ENCODE assay signal across 18 mouse cellular contexts in the genomic region with DNA sequence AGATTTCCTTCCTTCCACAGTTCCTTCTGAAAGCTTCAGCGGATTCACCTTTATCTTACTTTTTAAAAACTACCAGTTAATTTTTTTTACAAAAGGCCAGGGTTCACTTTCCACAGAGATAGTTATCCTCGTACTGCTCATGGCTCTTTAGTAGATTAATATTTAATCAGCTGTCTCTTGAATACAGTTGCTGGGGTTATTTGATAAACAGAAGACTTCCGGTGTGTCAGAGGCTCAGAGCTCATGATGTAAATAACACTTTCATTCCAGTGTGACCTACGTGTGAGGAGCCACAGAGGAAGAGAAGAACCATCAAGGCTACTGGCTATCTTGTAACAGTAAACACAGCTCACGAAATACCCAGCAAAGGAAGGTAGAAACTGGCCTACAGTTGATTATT. TPM values are rescaled to one million over a fixed set of nuclear protein-coding genes. Genes with fewer than 3 reads are reported as not detected.
A peak's percentile ranks its signal among the peaks of the same experiment; 100 is the strongest.
DNase-seq lines count a peak whose midpoint lies in the region; ATAC-seq and TF ChIP-seq lines count a peak whose summit lies in the region.
"Had no signal": no experiment of that assay in that cellular context is flagged by ENCODE, and none has a peak within 500 bp of the region (broad histone marks: within the 10 kb centered on the region; RNA-seq: fewer than 3 reads in every experiment).

No protein-coding gene starts in this region.

- ATAC-seq in lung, embryonic 14.5 days (ENCODE audit: insufficient read depth): no peak
- ATAC-seq in intestine, embryonic 16.5 days: peak; percentile 72
- peak; percentile 75 for ATAC-seq in liver, embryonic 16.5 days (ENCODE audit: low read depth)
- ATAC-seq: hindbrain, postnatal 0 days had no signal

- H3K27me3 ChIP-seq in heart, embryonic 10.5 days (ENCODE audit: insufficient read depth, poor library complexity, severe bottlenecking): no peaks in the 10 kb centered on the region
- H3K27me3 ChIP-seq in lung, embryonic 14.5 days (ENCODE audit: insufficient read depth, low read length): no peaks in the 10 kb centered on the region
- no peaks in the 10 kb centered on the region for H3K27me3 ChIP-seq in intestine, embryonic 16.5 days (replicated peaks; ENCODE audit: control insufficient read depth, insufficient read depth, low read length)
- H3K27me3 ChIP-seq in liver, embryonic 16.5 days (ENCODE audit: control insufficient read depth, insufficient read depth, low read depth, low read length): no peaks in the 10 kb centered on the region
- H3K27me3 ChIP-seq: forebrain, embryonic 12.5 days; heart, embryonic 15.5 days; lung, embryonic 15.5 days had no signal

- 0 out of 2 replicates have a peak overlapping the region, but pooled peaks have one; percentile 29 for H3K27ac ChIP-seq in heart, embryonic 10.5 days
- no peak overlapping the region for H3K27ac ChIP-seq in lung, embryonic 14.5 days (ENCODE audit: low read depth)
- H3K27ac ChIP-seq in intestine, embryonic 16.5 days (ENCODE audit: low read length): peak overlapping the region; percentile 58
- H3K27ac ChIP-seq in liver, embryonic 16.5 days (ENCODE audit: low read length): peak overlapping the region; percentile 57
- H3K27ac ChIP-seq: forebrain, embryonic 12.5 days; heart, adult 2 months; heart, embryonic 15.5 days; hindbrain, postnatal 0 days; lung, embryonic 15.5 days had no signal

- whole genome bisulfite sequencing in heart, embryonic 10.5 days: 61% methylated on average over 5 of the region's 5 CpGs
- 21% methylated on average over 5 of the region's 5 CpGs for WGBS in lung, embryonic 14.5 days
- 36% methylated on average over 5 of the region's 5 CpGs for WGBS in intestine, embryonic 16.5 days
- 30% methylated on average over 5 of the region's 5 CpGs for WGBS in liver, embryonic 16.5 days (ENCODE audit: insufficient replicate concordance)

- H3K36me3 ChIP-seq in heart, embryonic 10.5 days: no peaks in the 10 kb centered on the region
- no peaks in the 10 kb centered on the region for H3K36me3 ChIP-seq in lung, embryonic 14.5 days (ENCODE audit: insufficient read depth)
- no peaks in the 10 kb centered on the region for H3K36me3 ChIP-seq in intestine, embryonic 16.5 days (ENCODE audit: control insufficient read depth, insufficient read depth, low read length)
- no peaks in the 10 kb centered on the region for H3K36me3 ChIP-seq in liver, embryonic 16.5 days (ENCODE audit: control insufficient read depth, insufficient read depth)
- H3K36me3 ChIP-seq: embryonic facial prominence, embryonic 10.5 days; heart, embryonic 15.5 days; lung, embryonic 15.5 days had no signal

- no peak for DNase-seq in heart, embryonic 10.5 days (ENCODE audit: low spot score)
- no peak for DNase-seq in heart, postnatal 4 days
- DNase-seq in lung, embryonic 14.5 days: peak; percentile 32
- DNase-seq in lung, postnatal 14 days: no peak
- DNase-seq in frontal cortex, postnatal 14 days (ENCODE audit: low spot score in 2 of 2): no peak
- no peak for DNase-seq in ovary, postnatal 14 days (ENCODE audit: low spot score)
- DNase-seq: adrenal gland, adult 2 months; cerebellum, adult 8-10 months; gastrocnemius, postnatal 25 days; heart, adult 2 months; thymus, postnatal 14 days had no signal

- no peak overlapping the region for H3K9ac ChIP-seq in lung, embryonic 14.5 days
- no peak overlapping the region for H3K9ac ChIP-seq in intestine, embryonic 16.5 days (ENCODE audit: low read depth, low read length)
- no peak overlapping the region for H3K9ac ChIP-seq in liver, embryonic 16.5 days (ENCODE audit: low read depth, low read length)
- H3K9ac ChIP-seq: forebrain, embryonic 12.5 days; heart, embryonic 15.5 days; lung, embryonic 15.5 days had no signal

- no peak overlapping the region for H3K4me3 ChIP-seq in heart, embryonic 10.5 days
- no peak overlapping the region for H3K4me3 ChIP-seq in lung, embryonic 14.5 days (ENCODE audit: low read depth, low read length)
- H3K4me3 ChIP-seq in intestine, embryonic 16.5 days (ENCODE audit: low read length): no peak overlapping the region
- no peak overlapping the region for H3K4me3 ChIP-seq in liver, embryonic 16.5 days (ENCODE audit: low read depth, low read length)
- H3K4me3 ChIP-seq: embryonic facial prominence, embryonic 10.5 days; forebrain, embryonic 12.5 days; heart, adult 2 months; heart, embryonic 15.5 days; lung, embryonic 15.5 days had no signal

- peaks cover 8% of the 10 kb centered on the region; the same call in 1 of the 2 replicates for H3K4me1 ChIP-seq in heart, embryonic 10.5 days
- H3K4me1 ChIP-seq in lung, embryonic 14.5 days (ENCODE audit: insufficient read depth): 0 out of 2 replicates have a peak, but pooled peaks cover 3% of the 10 kb centered on the region
- peaks cover 6% of the 10 kb centered on the region; the same call in 1 of the 2 replicates for H3K4me1 ChIP-seq in intestine, embryonic 16.5 days (ENCODE audit: control insufficient read depth, insufficient read depth, low read length)
- no peaks in the 10 kb centered on the region for H3K4me1 ChIP-seq in liver, embryonic 16.5 days (ENCODE audit: control insufficient read depth, low read depth, low read length)
- H3K4me1 ChIP-seq: forebrain, embryonic 12.5 days had no signal

- no peak for TF ChIP-seq CTCF in lung, embryonic 14.5 days (IDR thresholded peaks at IDR 0.05; ENCODE audit: low read depth)

- H3K4me2 ChIP-seq in lung, embryonic 14.5 days: no peak overlapping the region
- 0 out of 2 replicates have a peak overlapping the region, but pooled peaks have one; percentile 7 for H3K4me2 ChIP-seq in intestine, embryonic 16.5 days (ENCODE audit: low read depth, low read length)
- H3K4me2 ChIP-seq in liver, embryonic 16.5 days (ENCODE audit: low read depth, low read length): no peak overlapping the region
- H3K4me2 ChIP-seq: forebrain, embryonic 12.5 days; heart, embryonic 15.5 days; lung, embryonic 15.5 days had no signal

- H3K9me3 ChIP-seq in heart, embryonic 10.5 days: no peaks in the 10 kb centered on the region
- H3K9me3 ChIP-seq in lung, embryonic 14.5 days (ENCODE audit: low read depth, low read length): no peaks in the 10 kb centered on the region
- H3K9me3 ChIP-seq in intestine, embryonic 16.5 days (ENCODE audit: control insufficient read depth, low read length): no peaks in the 10 kb centered on the region
- no peaks in the 10 kb centered on the region for H3K9me3 ChIP-seq in liver, embryonic 16.5 days (replicated peaks; ENCODE audit: control insufficient read depth, low read length)
- H3K9me3 ChIP-seq: embryonic facial prominence, embryonic 10.5 days; forebrain, embryonic 12.5 days; heart, embryonic 15.5 days; lung, embryonic 15.5 days had no signal

RNA-seq across cellular contexts. Expression of gene Phldb2, which starts 13.2 kb away (rescaled TPM):
- polyA plus RNA-seq in heart, embryonic 10.5 days (2016; fragmentation: Nextera tagmentation; extraction: Ambion mirVana): 42.1 and 45.8 TPM in 2 replicates
- total RNA-seq in heart, postnatal 4 days (2021): 10 to 100 TPM; 87.3 to 88.9 TPM
- 47.3 and 48.0 TPM in 2 replicates for polyA plus RNA-seq in lung, embryonic 14.5 days (2014; fragmentation: Nextera tagmentation; extraction: Ambion mirVana)
- 19.8 and 20.7 TPM in 2 replicates for polyA plus RNA-seq in intestine, embryonic 16.5 days (2015; fragmentation: Nextera tagmentation; extraction: Ambion mirVana)
- 15.3 and 16.6 TPM in 2 replicates for polyA plus RNA-seq in liver, embryonic 16.5 days (2015; fragmentation: Nextera tagmentation; extraction: Ambion mirVana)

RNA-seq across cellular contexts. Expression of gene Plcxd2, which starts 43.4 kb away (rescaled TPM):
- 0.73 and 1.6 TPM in 2 replicates for polyA plus RNA-seq in heart, embryonic 10.5 days (2016; fragmentation: Nextera tagmentation; extraction: Ambion mirVana)
- under 1 TPM; 0.45 to 0.50 TPM for total RNA-seq in heart, postnatal 4 days (2021)
- polyA plus RNA-seq in lung, embryonic 14.5 days (2014; fragmentation: Nextera tagmentation; extraction: Ambion mirVana): 0.78 TPM in 2 replicates
- polyA plus RNA-seq in intestine, embryonic 16.5 days (2015; fragmentation: Nextera tagmentation; extraction: Ambion mirVana): 2.1 and 2.7 TPM in 2 replicates
- polyA plus RNA-seq in liver, embryonic 16.5 days (2015; fragmentation: Nextera tagmentation; extraction: Ambion mirVana): 3.2 and 3.3 TPM in 2 replicates
